Mouse (Mus musculus): ENCODE measurements at regions not wholly inside any gene's neighbourhood (a gene's known extent, or its start where the extent isn't known, plus 50 kb on each side); places are given as distances from the start of the nearest gene placed in this dataset.

GRCm38 (mm10) chr8:25373276-25373675 is 549.1 kb upstream of the Adam5 start:
- TF ChIP-seq CTCF (IDR thresholded peaks at IDR 0.05; ENCODE audit: control insufficient read depth, insufficient read depth, low read length) (no peak), POLR2A (IDR thresholded peaks at IDR 0.05; ENCODE audit: borderline replicate concordance, control insufficient read depth, low read depth, low read length) (no peak)
